Mouse (Mus musculus): ENCODE measurements around the gene Baiap3. TPM values are rescaled to one million over a fixed set of nuclear protein-coding genes. Genes with fewer than 3 reads are reported as not detected.

Baiap3 gene
- total RNA-seq, 1 experiment from 2014 or later: 0.59 TPM

GRCm38 (mm10) chr17:25250181-25250835, 5.9 kb downstream of the Baiap3 start:
- ATAC-seq (replicated peaks; ENCODE audit: low read depth, poor library complexity, severe bottlenecking): no peak

DNA sequence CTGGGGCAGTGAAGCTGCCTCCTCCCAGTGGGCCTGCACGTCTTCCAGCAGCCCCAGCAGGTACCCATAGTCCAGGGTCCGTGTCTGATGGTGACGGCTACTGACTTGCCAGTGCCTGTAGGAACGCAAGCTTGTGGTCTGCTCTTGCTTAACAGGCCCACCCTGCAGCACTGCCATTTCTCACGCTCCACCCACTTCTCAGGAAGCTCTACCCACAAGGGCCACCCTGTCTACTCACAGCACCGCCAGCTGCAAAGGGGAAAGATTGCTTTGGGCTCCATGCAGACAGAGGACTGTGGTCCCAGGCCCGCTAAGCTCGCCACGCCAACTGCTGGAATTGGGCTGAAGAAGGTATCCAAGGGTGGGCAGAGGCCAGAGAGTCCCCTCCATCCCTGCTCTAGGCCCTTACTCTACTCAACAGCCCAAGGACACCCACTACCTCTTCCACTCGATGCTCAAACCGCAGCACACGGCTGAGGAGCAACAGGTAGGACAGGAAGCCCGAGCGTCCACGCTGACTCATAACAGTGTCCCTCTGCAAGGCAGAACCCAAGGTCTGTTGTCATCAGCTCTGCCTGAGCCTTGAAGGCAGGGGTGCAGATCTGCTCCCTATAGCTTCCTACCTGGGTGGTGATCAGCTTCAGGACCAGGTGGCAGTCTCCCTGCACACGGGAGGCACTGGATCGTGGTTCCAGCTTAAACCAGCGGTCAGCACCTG, 8.0 kb downstream of the Baiap3 start:
- peak; percentile 94 for ATAC-seq (replicated peaks; ENCODE audit: low read depth, poor library complexity, severe bottlenecking)

DNA sequence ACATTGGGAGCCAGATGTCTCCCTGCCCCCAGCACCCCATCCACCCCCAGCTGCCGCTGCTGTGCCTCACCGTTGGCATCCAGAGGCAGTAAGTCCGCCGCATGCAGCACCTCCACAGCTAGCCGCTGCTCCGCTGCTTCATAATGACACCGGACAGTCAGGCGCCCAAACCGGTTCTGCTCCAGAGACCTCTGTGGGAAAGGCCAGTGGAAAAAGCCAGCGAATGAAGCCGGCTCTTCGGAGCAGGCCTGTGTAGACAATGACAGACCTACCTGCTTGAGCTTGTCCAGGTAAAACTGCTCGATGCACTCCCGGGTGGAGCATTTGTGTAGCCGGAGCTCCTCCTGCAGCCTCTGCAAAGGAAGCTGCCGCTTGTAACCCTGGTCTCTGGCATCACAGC, 11.9 kb downstream of the Baiap3 start:
- ATAC-seq (replicated peaks; ENCODE audit: low read depth, poor library complexity, severe bottlenecking): no peak

- no peak for ATAC-seq (replicated peaks; ENCODE audit: low read depth, poor library complexity, severe bottlenecking)
Observed at GRCm38 (mm10) chr17:25243131-25243780, 12.9 kb downstream of the Baiap3 start.

DNA sequence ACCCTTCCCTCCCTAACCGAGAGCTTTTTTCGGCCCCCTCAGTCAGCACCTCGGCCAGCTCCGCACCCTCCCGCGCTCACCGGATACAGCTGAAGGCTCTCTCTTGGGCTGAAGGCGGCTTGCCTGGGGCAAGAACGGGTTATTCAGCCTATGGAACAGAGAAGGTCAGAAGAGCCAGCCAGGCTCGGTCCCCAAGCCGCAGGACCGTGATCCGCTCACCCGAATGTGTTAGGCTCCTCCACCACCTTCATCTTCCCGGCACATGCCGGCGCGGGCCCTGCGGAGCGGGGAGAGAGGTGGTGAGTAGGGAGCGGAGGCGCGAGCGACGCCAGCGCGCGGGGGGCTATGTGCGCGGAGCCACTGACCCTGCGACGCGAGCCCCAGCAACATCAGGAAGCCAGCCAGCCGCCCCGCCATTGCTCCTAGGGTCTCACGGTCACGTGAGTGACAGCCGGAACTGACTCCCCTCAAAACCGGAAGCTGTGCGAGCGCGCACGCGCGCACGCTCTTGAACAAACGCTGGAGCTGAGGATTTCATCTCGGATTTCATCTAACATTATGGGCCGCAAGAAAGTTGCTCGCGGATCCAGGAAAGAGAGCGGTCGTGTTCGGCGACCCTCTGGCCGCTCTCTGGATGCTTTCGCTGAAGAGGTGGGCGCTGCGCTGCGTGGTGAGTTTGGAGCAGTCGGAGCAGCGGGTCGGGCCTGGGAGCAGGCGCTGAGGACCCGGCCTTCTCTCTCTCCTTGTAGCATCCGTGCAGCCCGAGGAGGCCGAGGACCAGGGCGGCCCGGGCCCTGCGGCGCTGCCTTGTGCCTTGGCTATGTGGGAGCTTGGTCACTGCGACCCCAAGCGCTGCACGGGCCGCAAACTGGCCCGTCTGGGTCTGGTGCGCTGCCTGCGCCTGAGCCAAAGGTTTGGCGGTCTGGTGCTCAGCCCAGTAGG, 16.2 kb downstream of the Baiap3 start, which contains the start of the genes Gnptg and Tsr3:
Gene Gnptg, minus strand, starts transcription at position 430 of the 942 bp plus-strand sequence.
Gene Tsr3, plus strand, starts transcription at position 476 of the 942 bp plus-strand sequence.
- peak; percentile 84 for ATAC-seq (replicated peaks; ENCODE audit: low read depth, poor library complexity, severe bottlenecking)

GRCm38 (mm10) chr17:25235635-25236034, 20.5 kb downstream of the Baiap3 start:
- no peak for ATAC-seq (replicated peaks; ENCODE audit: low read depth, poor library complexity, severe bottlenecking)

- ATAC-seq (replicated peaks; ENCODE audit: low read depth, poor library complexity, severe bottlenecking): peak; percentile 23; the same call in 1 of the 2 replicates
Observed at GRCm38 (mm10) chr17:25231621-25232020, 24.5 kb downstream of the Baiap3 start.

DNA sequence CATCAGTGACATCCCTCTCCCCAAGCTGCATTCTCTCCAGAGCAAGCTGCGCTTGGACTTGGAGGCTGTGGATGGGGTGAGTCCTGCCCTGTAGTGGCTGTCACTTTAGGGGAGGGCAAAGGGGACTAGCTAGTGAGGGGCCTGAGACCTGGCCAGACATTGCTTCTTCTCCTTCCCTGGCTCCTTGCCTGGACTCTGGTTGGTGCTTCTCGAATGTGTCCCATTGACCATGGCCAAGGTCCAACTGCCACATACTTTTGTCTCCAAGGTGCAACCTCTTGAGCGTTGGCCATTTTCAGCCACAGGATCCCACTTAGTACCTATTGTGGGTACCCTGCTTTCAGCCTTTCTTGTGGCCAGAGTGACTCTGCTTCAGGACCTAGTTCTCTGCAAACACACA, 25.5 kb downstream of the Baiap3 start:
- ATAC-seq (replicated peaks; ENCODE audit: low read depth, poor library complexity, severe bottlenecking): no peak

DNA sequence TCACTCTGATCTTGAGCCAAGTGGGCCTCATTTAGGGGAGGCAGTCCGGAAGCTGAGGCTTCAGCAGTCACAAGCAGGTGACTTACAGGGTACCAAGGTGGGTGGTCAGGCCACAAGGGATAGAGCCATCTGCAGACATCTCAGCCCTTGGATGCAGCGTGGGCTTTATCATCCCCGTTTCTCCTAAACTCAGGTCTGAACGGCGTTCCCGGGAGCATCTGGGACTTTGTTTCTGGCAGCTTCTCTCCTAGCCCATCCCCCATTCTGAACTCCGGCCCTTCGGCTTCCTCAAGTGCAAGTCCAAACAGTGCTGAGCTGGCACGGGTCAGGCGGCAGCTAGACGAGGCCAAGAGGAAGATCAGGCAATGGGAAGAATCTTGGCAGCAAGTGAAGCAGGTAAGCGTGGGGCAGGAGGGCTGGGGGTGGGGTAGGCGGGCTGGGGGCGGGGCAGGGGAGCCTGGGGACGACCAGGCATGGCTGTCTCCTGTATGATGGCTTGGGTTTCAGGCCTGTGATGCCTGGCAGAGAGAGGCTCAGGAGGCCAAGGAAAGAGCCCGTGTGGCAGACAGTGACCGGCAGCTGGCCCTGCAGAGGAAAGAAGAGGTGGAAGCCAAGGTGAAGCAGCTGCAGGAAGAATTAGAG, 26.0 kb downstream of the Baiap3 start:
- 0 out of 2 replicates have a peak, but pooled peaks have one; percentile 43 for ATAC-seq (replicated peaks; ENCODE audit: low read depth, poor library complexity, severe bottlenecking)

DNA sequence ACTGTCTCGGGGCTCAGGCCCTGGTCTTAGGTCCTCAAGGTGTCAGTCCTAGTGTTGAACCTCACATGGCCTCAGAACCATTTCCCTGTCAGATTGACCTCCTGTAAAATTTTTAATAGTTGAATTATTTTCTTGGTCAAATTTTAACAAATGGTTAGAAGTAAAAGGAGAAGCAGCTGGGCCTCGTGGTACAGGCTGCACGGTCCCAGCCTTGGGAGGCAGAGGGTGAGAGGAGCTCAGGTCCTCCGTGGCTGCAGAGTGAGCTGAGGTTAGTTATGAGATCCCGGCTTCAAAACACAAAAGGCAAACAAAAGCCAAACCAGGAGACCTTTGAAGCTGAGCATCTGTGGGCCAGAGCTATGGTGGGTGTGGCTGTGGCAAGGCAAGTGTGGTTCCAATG, 28.2 kb downstream of the Baiap3 start:
- no peak for ATAC-seq (replicated peaks; ENCODE audit: low read depth, poor library complexity, severe bottlenecking)

DNA sequence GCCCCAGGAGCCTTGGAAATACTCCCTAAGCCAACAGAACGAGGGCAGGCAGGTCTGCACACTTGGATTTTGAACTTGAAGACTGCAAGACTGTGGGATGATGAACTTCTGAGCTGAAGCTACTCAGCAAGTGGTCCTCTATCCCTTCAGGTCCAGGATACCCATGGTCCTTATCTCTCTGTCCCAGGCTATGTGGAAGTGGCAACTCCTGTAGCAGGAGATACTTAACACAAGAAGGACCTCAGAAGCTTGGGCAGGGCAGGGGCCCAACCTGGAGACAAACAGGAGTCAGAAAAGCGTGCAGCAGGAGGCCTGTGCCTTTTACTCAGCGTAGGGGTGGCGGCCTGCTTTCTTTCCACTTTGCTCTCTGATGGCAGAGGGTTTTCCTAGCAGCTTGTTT, 30.5 kb downstream of the Baiap3 start:
- no peak for ATAC-seq (replicated peaks; ENCODE audit: low read depth, poor library complexity, severe bottlenecking)

GRCm38 (mm10) chr17:25224586-25225222, 31.5 kb downstream of the Baiap3 start:
- ATAC-seq (replicated peaks; ENCODE audit: low read depth, poor library complexity, severe bottlenecking): no peak

DNA sequence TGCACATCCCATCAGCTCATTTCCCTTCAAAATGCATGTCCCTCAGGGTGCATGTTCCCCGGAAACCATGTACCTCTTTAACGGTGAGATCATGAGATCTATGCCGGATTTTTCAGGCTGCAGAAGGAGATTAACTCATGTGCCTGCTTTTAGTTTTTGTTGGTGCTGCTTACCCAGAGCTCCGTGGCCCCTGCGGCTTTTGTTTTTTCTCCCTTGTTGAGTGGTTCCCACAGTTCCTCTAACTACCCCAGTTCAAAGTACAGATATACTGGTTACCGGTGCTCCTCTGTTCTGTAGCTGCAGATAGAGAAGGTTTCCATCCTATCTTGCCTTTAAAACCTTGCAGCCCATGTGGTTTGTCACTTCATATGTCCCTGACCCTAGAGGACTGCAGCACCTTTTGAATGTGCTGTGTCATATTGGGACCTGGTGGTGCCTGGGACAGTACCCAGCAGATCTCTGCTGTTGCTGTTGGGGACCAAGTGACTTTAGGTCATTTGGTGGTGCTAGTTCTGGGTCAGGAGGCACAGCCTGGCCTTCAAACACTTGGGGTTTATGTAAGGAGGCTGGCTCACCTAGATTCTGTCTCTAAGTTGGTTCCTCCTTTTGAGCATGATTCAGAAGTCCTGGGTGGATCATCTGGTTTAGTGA, 33.1 kb downstream of the Baiap3 start:
- peak; percentile 40 for ATAC-seq (replicated peaks; ENCODE audit: low read depth, poor library complexity, severe bottlenecking)

GRCm38 (mm10) chr17:25222504-25222940, 33.6 kb downstream of the Baiap3 start:
- ATAC-seq (replicated peaks; ENCODE audit: low read depth, poor library complexity, severe bottlenecking): peak; percentile 82

GRCm38 (mm10) chr17:25221821-25222503, 34.2 kb downstream of the Baiap3 start:
- ATAC-seq (replicated peaks; ENCODE audit: low read depth, poor library complexity, severe bottlenecking): peak; percentile 37

DNA sequence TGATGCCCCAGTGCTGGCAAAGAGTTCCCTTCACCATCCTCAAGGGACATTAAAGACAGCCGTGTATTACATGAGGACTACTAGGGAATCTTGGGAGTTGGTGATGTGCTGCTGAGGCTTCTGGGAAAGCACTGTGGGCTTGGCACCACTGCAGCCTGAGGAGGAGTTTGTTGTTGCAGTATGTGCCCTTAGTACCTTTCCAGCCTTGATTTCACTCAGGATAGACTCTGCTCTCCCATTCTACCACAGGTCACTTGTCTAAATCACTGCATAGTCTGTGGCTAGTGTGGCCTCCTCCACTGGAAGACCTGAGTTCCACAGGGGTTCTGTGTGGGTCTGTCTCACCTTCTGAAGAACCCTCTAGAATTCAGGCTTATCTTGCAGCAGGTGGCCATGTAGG, 35.4 kb downstream of the Baiap3 start:
- ATAC-seq (replicated peaks; ENCODE audit: low read depth, poor library complexity, severe bottlenecking): no peak

- ATAC-seq (replicated peaks; ENCODE audit: low read depth, poor library complexity, severe bottlenecking): no peak
Observed at GRCm38 (mm10) chr17:25219492-25220295, 36.5 kb downstream of the Baiap3 start.
